Mouse (Mus musculus): ENCODE data around the gene Krtdap. TPM values are rescaled to one million over a fixed set of nuclear protein-coding genes. Genes with fewer than 3 reads are reported as not detected.
"Not testable (repeated sequence)": the region's sequence is repeated elsewhere in the genome, so short reads cannot be mapped to it uniquely, and the experiment has no call there.

Gene Krtdap
- polyA plus RNA-seq, 1 experiment from 2014 or later, result 36.0 TPM

- DNase-seq (ENCODE audit: low spot score), result no peak
These were observed 1.8 kb upstream of the Krtdap start for GRCm38 (mm10) chr7:30785721-30786546.

- DNase-seq (ENCODE audit: low spot score), result no peak
These were observed 2.4 kb downstream of the Krtdap start for GRCm38 (mm10) chr7:30790141-30790540.

GRCm38 (mm10) chr7:30791921-30792320 lies 4.2 kb downstream of the Krtdap start:
- no peak for DNase-seq (ENCODE audit: low spot score)

GRCm38 (mm10) chr7:30794921-30795320 lies 7.2 kb downstream of the Krtdap start:
- DNase-seq (ENCODE audit: low spot score), result no peak

- DNase-seq (ENCODE audit: low spot score), result no peak
These were observed 9.1 kb downstream of the Krtdap start for GRCm38 (mm10) chr7:30796790-30797189.

GRCm38 (mm10) chr7:30800653-30801052 lies 13.0 kb downstream of the Krtdap start:
- no peak for DNase-seq (ENCODE audit: low spot score)

GRCm38 (mm10) chr7:30803256-30803655 lies 15.6 kb downstream of the Krtdap start:
- DNase-seq (ENCODE audit: low spot score), result no peak

- no peak for DNase-seq (ENCODE audit: low spot score)
These were observed 16.5 kb downstream of the Krtdap start for GRCm38 (mm10) chr7:30804026-30804715.

- DNase-seq (ENCODE audit: low spot score), result peak; percentile 48
These were observed 18.2 kb downstream of the Krtdap start for GRCm38 (mm10) chr7:30805924-30806323.

GRCm38 (mm10) chr7:30810319-30810718 lies 22.6 kb downstream of the Krtdap start:
- peak; percentile 37 for DNase-seq (ENCODE audit: low spot score)

GRCm38 (mm10) chr7:30811757-30812290 lies 24.1 kb downstream of the Krtdap start:
- DNase-seq (ENCODE audit: low spot score), result peak; percentile 16

- DNase-seq (ENCODE audit: low spot score), result peak; percentile 19
These were observed 24.7 kb downstream of the Krtdap start for GRCm38 (mm10) chr7:30812291-30812807.

GRCm38 (mm10) chr7:30820131-30820530 lies 32.4 kb downstream of the Krtdap start:
- DNase-seq (ENCODE audit: low spot score), result no peak

GRCm38 (mm10) chr7:30820854-30821445 lies 33.3 kb downstream of the Krtdap start:
- peak; percentile 58 for DNase-seq (ENCODE audit: low spot score)

GRCm38 (mm10) chr7:30821532-30821931 lies 33.8 kb downstream of the Krtdap start:
- no peak for DNase-seq (ENCODE audit: low spot score)

- no peak for DNase-seq (ENCODE audit: low spot score)
These were observed 36.0 kb downstream of the Krtdap start, which contains the start of gene Ffar2 for GRCm38 (mm10) chr7:30823675-30824074. Gene Ffar2, minus strand, starts transcription at chr7:30823775.

- DNase-seq (ENCODE audit: low spot score), result no peak
These were observed 36.6 kb downstream of the Krtdap start for GRCm38 (mm10) chr7:30824306-30824705.

GRCm38 (mm10) chr7:30826660-30827059 lies 39.0 kb downstream of the Krtdap start:
- no peak for DNase-seq (ENCODE audit: low spot score)

- DNase-seq (ENCODE audit: low spot score), result not testable (repeated sequence)
These were observed 41.2 kb downstream of the Krtdap start for GRCm38 (mm10) chr7:30828871-30829270.

GRCm38 (mm10) chr7:30829428-30829827 lies 41.7 kb downstream of the Krtdap start:
- DNase-seq (ENCODE audit: low spot score), result no peak

- DNase-seq (ENCODE audit: low spot score), result no peak
These were observed 44.6 kb downstream of the Krtdap start for GRCm38 (mm10) chr7:30832261-30832660.

GRCm38 (mm10) chr7:30832684-30833083 lies 45.0 kb downstream of the Krtdap start:
- not testable (repeated sequence) for DNase-seq (ENCODE audit: low spot score)
